Mouse (Mus musculus) embryonic facial prominence, embryonic 14.5 days (tissue): ENCODE results near the gene Pacsin2. TPM values are rescaled to one million over a fixed set of nuclear protein-coding genes. Genes with fewer than 3 reads are reported as not detected.

Experiments used
- ATAC-seq: fragments of 200-750 bp; cut with Nextera tagmentation; 2 replicates; pipeline ENCODE4 v1.8.0; 2017; ENCODE audit warnings: low read depth, moderate number of reproducible peaks, moderate TSS enrichment
- DNase-seq: peaks from one replicate; pipeline ENCODE4 v3.0.0-alpha.2; 2015; ENCODE audit warnings: low spot score
- H3K27ac ChIP-seq: fragments of 300-500 bp; sonication (generic); replicated peaks from 2 replicates; pipeline ENCODE4 v1.5.1; 2014; ENCODE audit warnings: low read depth, mild to moderate bottlenecking, low read length, moderate library complexity
- H3K27me3 ChIP-seq: fragments of 300-500 bp; sonication (generic); replicated peaks from 2 replicates; pipeline ENCODE4 v1.6.1; 2014; ENCODE audit warnings: low read length; ENCODE audit not compliant: control insufficient read depth, insufficient read depth
- H3K36me3 ChIP-seq: fragments of 300-500 bp; sonication (generic); 2 replicates; pipeline ENCODE4 v1.6.1; 2014; ENCODE audit warnings: low read length, mixed read lengths; ENCODE audit not compliant: control insufficient read depth, insufficient read depth
- H3K4me1 ChIP-seq: fragments of 300-500 bp; sonication (generic); 2 replicates; pipeline ENCODE4 v1.6.1; 2014; ENCODE audit warnings: antibody characterized with exemption, low read length; ENCODE audit not compliant: control insufficient read depth, insufficient read depth
- H3K4me2 ChIP-seq: fragments of 300-500 bp; sonication (generic); 2 replicates; pipeline ENCODE4 v1.6.1; 2014; ENCODE audit warnings: low read depth, mild to moderate bottlenecking, low read length, moderate library complexity, mixed read lengths
- H3K4me3 ChIP-seq: fragments of 300-500 bp; sonication (generic); 2 replicates; pipeline ENCODE4 v1.5.1; 2014; ENCODE audit warnings: low read depth, mild to moderate bottlenecking, low read length
- H3K9ac ChIP-seq: fragments of 300-500 bp; sonication (generic); 2 replicates; pipeline ENCODE4 v1.6.1; 2014; ENCODE audit warnings: low read depth, mild to moderate bottlenecking, low read length, moderate library complexity, mixed read lengths
- H3K9me3 ChIP-seq: fragments of 300-500 bp; sonication (generic); 2 replicates; pipeline ENCODE4 v1.6.1; 2016; ENCODE audit warnings: low read length; ENCODE audit not compliant: control insufficient read depth
- WGBS: fragments of 180-500 bp; shearing (Covaris S2); extraction: QIAGEN DNeasy Blood & Tissue Kit; methylation state at CpG from one replicate; pipeline ENCODE4 v1.1.7; 2014; 5-methylcytosine and 5-hydroxymethylcytosine counted together
- polyA plus RNA-seq: library from polyadenylated mRNA; unstranded; fragments of >200 nt; fragmentation: Nextera tagmentation; extraction: Ambion mirVana; gene quantifications from 2 replicates; pipeline ENCODE4 v1.2.1, GENCODE M21; 2014

Gene Pacsin2
- polyA plus RNA-seq, 1 experiment from 2014 or later, result 49.3 TPM

GRCm38 (mm10) chr15:83484311-83484710 is 19.9 kb upstream of the Pacsin2 start:
- no peaks in the 10 kb centered on the region for H3K27me3 ChIP-seq
- H3K4me2 ChIP-seq, result no peak overlapping the region
- no peaks in the 10 kb centered on the region for H3K4me1 ChIP-seq
- DNase-seq (no peak), ATAC-seq (no peak)
- no peak overlapping the region for H3K4me3 ChIP-seq
- peaks cover 10% of the 10 kb centered on the region; the same call in 1 of the 2 replicates for H3K36me3 ChIP-seq
- H3K9me3 ChIP-seq, result no peaks in the 10 kb centered on the region
- no peak overlapping the region for H3K9ac ChIP-seq
- WGBS, result 82% methylated on average over 10 of the region's 10 CpGs
- no peak overlapping the region for H3K27ac ChIP-seq

- Histone ChIP-seq H3K4me1 (no peaks in the 10 kb centered on the region), H3K36me3 (0 out of 2 replicates have a peak, but pooled peaks cover 6% of the 10 kb centered on the region), H3K4me3 (no peak overlapping the region), H3K9me3 (no peaks in the 10 kb centered on the region), H3K27ac (no peak overlapping the region), H3K4me2 (no peak overlapping the region), H3K27me3 (no peaks in the 10 kb centered on the region), H3K9ac (no peak overlapping the region)
- ATAC-seq (no peak), DNase-seq (no peak)
- 32% methylated on average over 2 of the region's 2 CpGs for WGBS
Measured at GRCm38 (mm10) chr15:83483482-83483881, 19.1 kb upstream of the Pacsin2 start.

GRCm38 (mm10) chr15:83482645-83483224 is 18.3 kb upstream of the Pacsin2 start:
- no peak overlapping the region for H3K4me2 ChIP-seq
- no peaks in the 10 kb centered on the region for H3K27me3 ChIP-seq
- H3K4me3 ChIP-seq, result no peak overlapping the region
- H3K9me3 ChIP-seq, result no peaks in the 10 kb centered on the region
- no peak overlapping the region for H3K9ac ChIP-seq
- H3K27ac ChIP-seq, result no peak overlapping the region
- H3K36me3 ChIP-seq, result 0 out of 2 replicates have a peak, but pooled peaks cover 6% of the 10 kb centered on the region
- no peak for ATAC-seq
- DNase-seq, result no peak
- 72% methylated on average over 8 of the region's 8 CpGs for WGBS
- H3K4me1 ChIP-seq, result no peaks in the 10 kb centered on the region

GRCm38 (mm10) chr15:83481236-83481780 is 16.9 kb upstream of the Pacsin2 start:
- H3K36me3 ChIP-seq, result no peaks in the 10 kb centered on the region
- no peak overlapping the region for H3K27ac ChIP-seq
- DNase-seq (no peak), ATAC-seq (no peak)
- H3K4me2 ChIP-seq, result no peak overlapping the region
- H3K27me3 ChIP-seq, result no peaks in the 10 kb centered on the region
- WGBS, result 67% methylated on average over 10 of the region's 10 CpGs
- H3K9ac ChIP-seq, result no peak overlapping the region
- no peaks in the 10 kb centered on the region for H3K4me1 ChIP-seq
- H3K9me3 ChIP-seq, result no peaks in the 10 kb centered on the region
- H3K4me3 ChIP-seq, result no peak overlapping the region

GRCm38 (mm10) chr15:83479818-83480217 is 15.4 kb upstream of the Pacsin2 start:
- Histone ChIP-seq H3K9ac (no peak overlapping the region), H3K27ac (no peak overlapping the region), H3K4me3 (no peak overlapping the region), H3K27me3 (no peaks in the 10 kb centered on the region), H3K4me1 (peaks cover under 1% of the 10 kb centered on the region), H3K4me2 (no peak overlapping the region), H3K36me3 (no peaks in the 10 kb centered on the region), H3K9me3 (no peaks in the 10 kb centered on the region)
- DNase-seq, result no peak
- WGBS, result 87% methylated on average over 4 of the region's 4 CpGs
- no peak for ATAC-seq

GRCm38 (mm10) chr15:83478096-83478495 is 13.7 kb upstream of the Pacsin2 start:
- ATAC-seq, result no peak
- H3K9me3 ChIP-seq, result no peaks in the 10 kb centered on the region
- no peak overlapping the region for H3K27ac ChIP-seq
- H3K36me3 ChIP-seq, result no peaks in the 10 kb centered on the region
- WGBS, result 61% methylated on average over 3 of the region's 3 CpGs
- no peak overlapping the region for H3K4me2 ChIP-seq
- no peak overlapping the region for H3K9ac ChIP-seq
- H3K27me3 ChIP-seq, result no peaks in the 10 kb centered on the region
- DNase-seq, result no peak
- peaks cover 14% of the 10 kb centered on the region for H3K4me1 ChIP-seq
- no peak overlapping the region for H3K4me3 ChIP-seq

DNA sequence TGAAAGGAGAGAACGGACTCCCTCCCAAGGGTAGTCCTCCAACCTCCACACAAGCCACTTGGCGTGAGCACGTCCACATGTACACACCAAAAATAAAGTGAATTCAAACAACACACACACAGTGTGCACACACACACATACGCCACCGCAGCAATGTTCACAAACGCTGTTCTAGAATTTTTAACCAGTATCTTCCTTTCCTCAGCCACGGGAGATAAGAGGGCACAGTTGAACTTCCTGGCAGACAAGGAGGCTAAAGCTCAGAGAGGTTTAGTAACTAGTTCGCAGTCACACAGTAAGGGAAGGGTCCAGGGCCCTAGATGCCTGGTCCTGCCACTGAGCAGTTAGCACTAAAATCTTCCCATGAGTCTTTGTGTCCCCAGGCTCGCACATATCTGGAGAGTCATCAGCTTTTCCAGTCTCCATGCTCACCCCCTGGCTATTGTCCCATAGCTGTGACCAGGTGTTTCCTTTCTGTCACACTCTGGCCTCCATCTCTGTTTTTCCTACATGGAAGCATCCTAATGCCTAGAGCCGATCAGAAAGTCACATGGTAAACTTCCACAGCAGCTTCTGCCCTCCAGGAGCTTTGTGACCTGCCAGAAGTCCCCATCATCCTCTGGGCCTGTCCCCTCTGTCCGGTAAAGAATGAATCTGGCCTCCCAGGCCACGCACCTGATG is 12.3 kb upstream of the Pacsin2 start:
- 79% methylated on average over 12 of the region's 12 CpGs for WGBS
- ATAC-seq (no peak), DNase-seq (no peak)
- H3K27me3 ChIP-seq, result no peaks in the 10 kb centered on the region
- H3K9me3 ChIP-seq, result no peaks in the 10 kb centered on the region
- H3K36me3 ChIP-seq, result no peaks in the 10 kb centered on the region
- no peak overlapping the region for H3K4me2 ChIP-seq
- H3K4me1 ChIP-seq, result peaks cover 14% of the 10 kb centered on the region
- no peak overlapping the region for H3K4me3 ChIP-seq
- no peak overlapping the region for H3K9ac ChIP-seq
- no peak overlapping the region for H3K27ac ChIP-seq

DNA sequence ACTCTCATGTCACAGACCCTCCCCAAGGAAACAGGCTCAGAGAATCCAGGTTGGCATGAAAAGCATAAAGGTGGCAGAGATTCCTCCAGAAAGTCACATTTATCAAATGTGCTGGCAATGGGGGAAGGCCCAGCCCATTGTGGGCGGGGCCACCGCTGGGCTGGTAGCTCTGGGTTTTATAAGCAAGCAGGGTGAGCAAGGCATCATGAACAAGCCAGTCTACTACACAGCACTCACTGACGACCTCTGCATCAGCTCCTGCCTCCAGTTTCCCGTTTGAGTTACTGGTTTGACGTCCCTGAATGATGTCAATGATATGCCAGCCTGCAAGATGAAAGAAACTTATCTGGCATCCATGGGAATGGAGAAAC is 10.0 kb upstream of the Pacsin2 start:
- Histone ChIP-seq H3K9ac (no peak overlapping the region), H3K27ac (0 out of 2 replicates have a peak overlapping the region, but pooled peaks have one; percentile 48), H3K4me2 (no peak overlapping the region), H3K4me3 (no peak overlapping the region), H3K4me1 (peaks cover 14% of the 10 kb centered on the region), H3K36me3 (no peaks in the 10 kb centered on the region), H3K27me3 (no peaks in the 10 kb centered on the region), H3K9me3 (no peaks in the 10 kb centered on the region)
- ATAC-seq (peak; percentile 19), DNase-seq (no peak)
- WGBS, result 28% methylated on average over 5 of the region's 5 CpGs
